Mouse (Mus musculus): ENCODE measurements around the gene Zc4h2. TPM values are rescaled to one million over a fixed set of nuclear protein-coding genes. Genes with fewer than 3 reads are reported as not detected.

Zc4h2 gene
- 2.4 TPM for polyA plus RNA-seq (2014; fragmentation: Illumina TruSeq; extraction: RNeasy Lipid Tissue Mini Kit (QIAGEN cat#74804); ENCODE audit: low read depth, low replicate concordance)

DNA sequence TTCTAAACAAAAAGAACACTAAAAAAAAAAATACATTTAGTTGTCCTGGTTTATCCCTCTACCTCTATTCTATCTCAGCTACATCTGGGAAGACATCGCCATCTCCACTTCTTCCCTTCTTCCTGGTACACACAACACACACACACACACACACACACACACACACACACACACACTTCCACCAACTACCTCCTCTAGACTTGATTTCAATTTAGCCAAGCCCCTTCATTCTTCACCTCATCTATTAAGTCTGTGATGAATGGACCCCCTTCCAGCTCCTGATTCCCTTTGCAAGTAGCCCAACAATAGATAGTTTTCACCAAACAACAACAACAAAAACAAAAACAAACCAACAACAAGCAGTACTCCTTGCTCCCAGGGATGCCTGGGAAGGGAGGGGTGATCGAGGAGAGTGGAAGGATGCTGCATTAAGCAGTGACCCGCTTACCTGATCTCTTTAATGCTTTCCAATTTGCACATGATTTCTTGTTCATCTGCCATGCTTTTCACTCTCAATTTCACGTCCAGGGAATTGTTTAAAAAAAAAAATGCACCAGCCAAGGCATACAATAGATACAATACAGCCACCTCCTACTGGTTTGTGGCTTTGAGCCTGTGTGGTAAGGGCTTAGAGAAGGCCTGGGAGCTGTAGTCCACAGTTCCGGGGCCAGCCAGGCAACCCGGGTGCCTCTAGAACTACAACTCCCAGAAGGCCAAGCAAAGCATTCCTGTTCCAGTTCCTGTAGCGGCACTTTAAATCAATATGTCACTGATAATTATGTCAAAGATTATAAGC lies at the start of gene Zc4h2:
Zc4h2 (minus strand) TSS at position 706 of the 796 bp plus-strand sequence.

Other genes with a start within 250 kb of the Zc4h2 start
- 2.6 TPM for gene Amer1, start 213.6 kb downstream of the Zc4h2 start, polyA plus RNA-seq (2014; fragmentation: Illumina TruSeq; extraction: RNeasy Lipid Tissue Mini Kit (QIAGEN cat#74804); ENCODE audit: low read depth, low replicate concordance)
- gene Asb12, start 100.5 kb downstream of the Zc4h2 start, polyA plus RNA-seq (2014; fragmentation: Illumina TruSeq; extraction: RNeasy Lipid Tissue Mini Kit (QIAGEN cat#74804); ENCODE audit: low read depth, low replicate concordance): 14.8 TPM
- not detected for gene Pfn5, start 100.4 kb downstream of the Zc4h2 start, polyA plus RNA-seq (2014; fragmentation: Illumina TruSeq; extraction: RNeasy Lipid Tissue Mini Kit (QIAGEN cat#74804); ENCODE audit: low read depth, low replicate concordance)
- 0.29 TPM for gene Zc3h12b, start 53.2 kb upstream of the Zc4h2 start, polyA plus RNA-seq (2014; fragmentation: Illumina TruSeq; extraction: RNeasy Lipid Tissue Mini Kit (QIAGEN cat#74804); ENCODE audit: low read depth, low replicate concordance)